Mouse (Mus musculus): ENCODE measurements at regions not wholly inside any gene's neighbourhood (a gene's known extent, or its start where the extent isn't known, plus 50 kb on each side); places are given as distances from the start of the nearest gene placed in this dataset.

- TF ChIP-seq CTCF (IDR thresholded peaks at IDR 0.05; ENCODE audit: low read depth, low read length) (no peak), POLR2A (IDR thresholded peaks at IDR 0.05; ENCODE audit: borderline replicate concordance, low read depth, low read length) (no peak)
Observed at GRCm38 (mm10) chr12:92927591-92927990, 1078.6 kb upstream of the Sel1l start.
